Mouse (Mus musculus): ENCODE results near the gene Cldn11. TPM values are rescaled to one million over a fixed set of nuclear protein-coding genes. Genes with fewer than 3 reads are reported as not detected.

Gene Cldn11
- total RNA-seq, 2 experiments from 2014 or later: 24.3 to 27.6 TPM

DNA sequence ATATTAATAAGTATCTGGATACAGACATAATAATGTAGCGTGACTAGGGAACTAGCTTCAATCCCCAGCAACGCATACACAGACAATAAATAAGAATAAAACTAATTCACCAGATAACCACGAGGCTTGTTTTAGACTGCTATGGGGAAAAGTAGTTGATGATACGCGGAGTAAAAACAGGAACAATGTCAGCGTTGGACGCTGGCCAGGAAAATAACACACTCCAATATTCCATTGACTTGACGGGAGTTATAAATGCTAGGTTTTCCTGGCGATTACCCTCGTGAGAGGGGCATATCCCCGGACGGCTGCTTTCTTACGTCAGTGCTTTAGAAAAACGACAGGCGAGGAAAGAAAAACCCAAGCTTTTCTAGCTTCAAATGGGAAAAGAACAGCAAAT lies 8.1 kb downstream of the Cldn11 start:
- DNase-seq (ENCODE audit: low spot score in 2 of 2): no peak

DNA sequence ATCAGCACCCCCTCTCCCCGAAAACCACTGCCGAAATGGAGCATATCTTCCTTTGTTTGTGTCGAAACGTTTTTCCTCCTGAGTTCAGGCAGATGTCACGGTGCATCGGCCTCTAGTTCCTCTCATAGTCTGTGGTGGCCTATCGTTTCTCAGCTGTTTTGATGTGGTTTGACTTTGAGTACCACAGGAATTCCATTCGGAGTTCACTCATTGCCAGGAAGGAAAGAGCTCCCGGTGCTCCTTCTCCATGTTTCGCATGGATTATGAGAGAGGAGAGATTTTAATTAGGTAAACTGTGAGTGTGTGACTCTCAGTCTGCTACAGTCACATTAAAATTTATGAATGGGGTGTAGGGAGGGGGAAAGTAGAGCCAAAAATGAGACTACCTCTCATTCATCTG lies 10.3 kb downstream of the Cldn11 start:
- no peak for DNase-seq (ENCODE audit: low spot score in 2 of 2)

GRCm38 (mm10) chr3:31161336-31161735 lies 11.6 kb downstream of the Cldn11 start:
- no peak for DNase-seq (ENCODE audit: low spot score in 2 of 2)

- DNase-seq (ENCODE audit: low spot score in 2 of 2): no peak
These were observed 13.1 kb downstream of the Cldn11 start for GRCm38 (mm10) chr3:31162860-31163259.

DNA sequence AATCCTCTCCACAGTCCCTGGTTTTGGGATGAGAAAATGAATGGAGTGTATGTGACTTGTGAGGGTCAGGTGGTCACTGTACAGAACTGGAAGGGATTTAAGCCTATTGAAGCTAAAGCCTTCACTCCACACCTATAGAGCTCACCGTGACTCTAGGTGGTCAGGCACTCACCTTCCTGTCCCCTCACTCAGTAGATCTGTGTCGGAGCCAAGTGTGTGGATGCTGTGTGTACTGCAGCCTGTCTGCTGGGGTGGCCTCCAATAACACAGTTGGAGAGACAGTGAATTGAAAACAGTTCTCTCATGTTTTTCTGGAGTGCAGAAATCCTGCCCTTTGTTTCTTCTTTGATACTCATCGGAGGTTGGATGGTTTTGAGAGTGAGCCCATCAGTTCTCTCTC lies 16.1 kb downstream of the Cldn11 start:
- no peak for DNase-seq (ENCODE audit: low spot score in 2 of 2)

DNA sequence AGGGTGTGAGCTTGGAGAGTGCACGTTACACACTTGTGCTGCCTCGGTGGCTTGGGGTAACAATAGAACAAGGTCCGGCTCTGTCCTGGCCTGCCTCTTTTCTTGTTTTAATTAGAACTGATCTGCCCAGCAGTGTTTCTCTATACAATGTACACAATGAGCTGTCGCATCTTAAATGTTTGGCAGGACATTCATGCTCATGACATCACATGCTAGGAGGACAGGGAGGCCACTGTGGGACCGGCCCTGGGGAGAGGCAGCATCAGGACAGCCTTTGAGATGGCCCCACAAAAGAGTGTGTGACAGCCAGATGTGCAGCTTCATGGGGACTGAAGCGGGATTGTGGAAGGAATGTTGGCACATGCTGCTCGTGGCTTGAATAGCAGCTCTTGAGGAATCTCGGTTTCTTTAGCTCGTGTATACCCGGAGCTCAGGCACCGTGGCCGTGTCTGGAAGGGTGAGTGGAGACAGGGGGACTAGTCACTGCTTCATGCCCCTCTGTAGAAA lies 16.7 kb downstream of the Cldn11 start:
- DNase-seq (ENCODE audit: low spot score in 2 of 2): no peak

- no peak for DNase-seq (ENCODE audit: low spot score in 2 of 2)
These were observed 40.6 kb downstream of the Cldn11 start for GRCm38 (mm10) chr3:31190342-31190741.

DNA sequence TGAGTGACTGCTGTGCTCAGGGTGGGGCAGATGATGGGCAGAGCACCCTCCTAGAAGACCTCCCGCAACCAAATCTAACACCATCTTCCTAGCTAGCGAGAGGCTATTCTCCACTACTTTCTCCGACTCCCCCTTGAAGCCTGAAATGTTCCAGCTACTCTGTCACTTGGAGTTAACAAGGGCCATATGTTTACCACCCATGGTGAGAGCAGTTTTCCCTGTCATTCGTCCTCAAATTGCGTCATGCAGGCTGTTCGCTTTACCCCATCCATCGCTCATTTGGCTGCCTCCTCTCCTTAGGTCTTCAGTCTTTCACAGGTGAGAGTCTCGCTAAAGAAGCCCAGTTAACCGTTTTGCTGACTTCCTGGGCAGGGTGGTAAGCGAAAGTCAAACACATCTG lies 41.7 kb downstream of the Cldn11 start:
- no peak for DNase-seq (ENCODE audit: low spot score in 2 of 2)

DNA sequence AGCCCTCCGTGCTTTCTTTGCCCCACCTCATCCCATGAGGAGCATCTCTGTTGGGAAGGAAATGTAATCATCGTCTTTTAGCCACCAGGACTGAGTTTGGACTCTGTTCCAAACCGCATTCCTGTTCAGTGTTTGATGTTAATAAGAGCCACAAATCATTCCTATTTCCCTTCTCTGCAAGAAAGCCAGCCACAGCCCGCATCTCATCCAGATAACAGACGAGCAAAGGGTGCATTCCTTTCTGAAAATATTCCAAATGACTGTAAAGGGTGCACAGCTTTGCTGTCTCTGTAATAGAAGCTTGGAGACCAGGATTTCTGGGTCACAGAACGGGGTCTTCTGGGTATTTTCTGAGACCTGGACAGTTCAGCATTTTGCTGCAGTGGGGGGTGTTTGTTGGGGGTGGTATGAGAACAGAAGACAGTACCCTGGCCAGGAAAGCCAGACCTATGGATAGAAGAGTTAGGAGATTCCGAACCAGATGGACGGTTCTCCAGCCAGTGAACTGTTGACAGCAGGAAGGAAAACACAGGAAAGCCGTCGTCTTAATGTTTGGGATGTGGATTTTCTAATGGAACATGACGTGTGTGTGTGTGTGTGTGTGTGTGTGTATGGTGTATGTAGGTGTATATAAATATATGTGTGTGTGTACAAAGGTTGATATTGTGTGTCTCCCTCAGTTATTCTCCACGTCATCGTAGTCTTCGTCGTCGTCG lies 49.6 kb downstream of the Cldn11 start:
- no peak for DNase-seq (ENCODE audit: low spot score in 2 of 2)

DNA sequence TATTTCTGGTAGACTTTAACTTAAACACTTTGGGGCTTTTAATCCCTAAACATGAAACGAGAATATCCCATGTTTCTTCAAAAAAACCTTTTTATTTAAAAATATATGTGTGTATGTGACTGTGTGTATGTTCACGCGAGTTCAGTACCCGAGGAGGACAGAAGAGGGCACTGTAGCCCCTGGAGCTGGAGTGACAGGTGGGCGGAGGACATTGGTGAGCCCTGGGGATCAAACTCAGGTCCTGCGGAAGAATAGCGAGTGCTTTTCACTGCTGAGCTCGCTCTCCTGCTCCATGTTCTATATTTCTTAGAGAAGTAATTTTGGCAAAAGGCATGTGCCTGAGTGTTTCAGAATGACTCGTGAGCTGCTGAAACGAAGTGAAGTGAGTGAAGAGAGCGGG lies 54.2 kb downstream of the Cldn11 start:
- no peak for DNase-seq (ENCODE audit: low spot score in 2 of 2)

DNA sequence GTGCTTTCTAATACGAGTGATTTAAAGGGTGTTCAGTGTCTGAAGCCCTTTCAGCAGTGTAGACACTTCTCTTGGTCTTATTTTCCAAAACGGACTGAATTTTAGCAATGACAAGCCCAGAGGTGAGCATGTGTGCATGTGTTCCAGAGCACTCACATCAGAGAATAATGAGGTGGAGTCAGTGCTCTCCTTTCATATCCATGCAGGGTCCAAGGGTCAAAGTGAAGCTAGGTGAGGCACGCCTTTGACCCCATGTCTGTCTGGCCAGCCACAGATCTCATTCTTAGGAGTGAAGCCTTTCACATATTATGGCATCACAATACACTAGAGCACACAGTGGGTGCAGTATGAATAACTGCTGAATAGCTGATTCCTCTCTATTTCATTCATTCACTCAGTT lies 55.4 kb downstream of the Cldn11 start:
- no peak for DNase-seq (ENCODE audit: low spot score in 2 of 2)

DNA sequence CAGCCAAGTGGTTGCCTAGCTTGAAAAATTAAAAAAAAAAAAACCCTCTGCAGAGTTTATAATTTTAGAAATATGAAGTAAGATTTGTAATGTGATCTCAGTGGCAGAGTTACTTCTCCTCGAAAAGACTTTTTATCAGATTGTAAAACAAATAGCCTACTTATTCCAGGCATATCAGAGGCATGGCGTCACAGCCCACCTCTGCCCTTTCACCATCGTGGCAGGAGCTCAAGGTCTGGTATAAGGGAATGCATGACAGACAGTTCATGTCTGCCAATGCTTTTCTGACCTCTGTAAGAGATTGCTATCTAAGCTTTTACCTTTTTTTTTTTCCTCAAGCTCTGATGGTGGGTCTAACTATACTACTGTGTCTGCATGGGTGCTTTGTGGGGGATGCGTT lies 58.3 kb downstream of the Cldn11 start:
- no peak for DNase-seq (ENCODE audit: low spot score in 2 of 2)

DNA sequence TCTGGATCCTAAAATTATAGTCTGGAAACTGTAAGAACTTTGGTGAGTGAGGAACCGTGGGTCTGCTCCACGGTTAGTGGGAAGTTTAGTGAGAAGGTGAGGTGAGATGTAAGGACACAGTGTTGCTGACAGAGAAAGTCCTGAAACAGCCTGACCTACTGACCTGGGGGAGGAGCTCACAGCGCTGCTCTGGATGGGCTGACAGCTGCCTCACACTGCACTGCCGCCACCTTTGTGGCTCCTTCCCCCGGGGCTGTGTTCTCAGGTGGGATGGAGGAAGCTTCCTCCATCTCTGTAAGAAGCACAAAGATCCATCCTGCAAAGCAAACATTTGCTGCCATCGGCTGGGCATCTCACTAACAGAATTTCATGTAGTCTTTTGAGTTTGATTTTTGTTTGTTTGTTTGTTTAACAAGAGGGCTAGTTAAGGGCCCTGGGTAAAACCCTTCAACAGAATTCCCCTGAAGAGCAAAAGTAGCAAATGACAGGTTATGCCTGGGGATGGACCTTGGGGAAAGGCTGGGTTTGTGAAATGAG lies 58.8 kb downstream of the Cldn11 start:
- DNase-seq (ENCODE audit: low spot score in 2 of 2): no peak

- DNase-seq (ENCODE audit: low spot score in 2 of 2): no peak
These were observed 59.3 kb downstream of the Cldn11 start for GRCm38 (mm10) chr3:31209001-31209400.

- no peak for DNase-seq (ENCODE audit: low spot score in 2 of 2)
These were observed 62.7 kb downstream of the Cldn11 start for GRCm38 (mm10) chr3:31212205-31213038.

DNA sequence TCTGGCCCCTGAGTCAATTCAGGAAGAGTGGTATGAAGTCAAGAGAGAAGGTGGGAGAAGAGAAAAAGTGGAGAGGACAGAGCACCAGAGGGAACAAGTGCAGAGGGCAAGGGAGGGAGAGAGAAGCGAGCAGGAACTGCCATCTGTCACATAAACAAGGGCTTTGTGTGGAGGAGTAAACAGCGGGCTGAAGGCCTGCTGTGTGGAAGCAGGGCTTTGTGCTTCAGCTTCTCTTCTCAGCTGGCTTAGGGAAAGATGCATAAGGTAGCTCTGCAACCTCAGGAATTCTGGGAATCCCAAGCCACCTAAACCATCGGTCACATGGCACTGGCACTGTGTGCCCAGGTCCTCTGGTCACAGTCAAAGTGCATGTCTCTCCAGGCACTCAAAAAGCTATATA lies 64.1 kb downstream of the Cldn11 start:
- DNase-seq (ENCODE audit: low spot score in 2 of 2): no peak

Other genes with a start within 250 kb of the Cldn11 start
- gene Phc3, start 180.5 kb upstream of the Cldn11 start, total RNA-seq (2021): 10 to 100 TPM; 32.8 to 35.0 TPM
- 10 to 100 TPM; 49.9 to 60.4 TPM for gene Prkci, start 154.2 kb upstream of the Cldn11 start, total RNA-seq (2021)
- 10 to 100 TPM; 41.5 to 46.1 TPM for gene Skil, start 54.9 kb upstream of the Cldn11 start, total RNA-seq (2021)
- 1 to 10 TPM; 7.9 to 9.7 TPM for gene Slc7a14, start 160.5 kb downstream of the Cldn11 start, total RNA-seq (2021)

Measured in adrenal gland, postnatal 4 days (tissue).